Mouse (Mus musculus): ENCODE results near the gene Zeb2.

Gene Zeb2

GRCm38 (mm10) chr2:44960561-44960960, 156.6 kb downstream of the Zeb2 start:
- H3K4me3 ChIP-seq (replicated peaks; ENCODE audit: low read length): no peak overlapping the region
- H3K4me1 ChIP-seq (replicated peaks; ENCODE audit: low read depth, low read length): no peaks in the 10 kb centered on the region
- no peaks in the 10 kb centered on the region for H3K36me3 ChIP-seq (ENCODE audit: insufficient read depth, low read length)
- no peaks in the 10 kb centered on the region for H3K27me3 ChIP-seq (ENCODE audit: insufficient read depth, low read length)
- H3K9me3 ChIP-seq (ENCODE audit: low read length): no peaks in the 10 kb centered on the region
- TF ChIP-seq NANOG (IDR thresholded peaks at IDR 0.05; ENCODE audit: borderline replicate concordance, low read length): no peak
- TF ChIP-seq CTCF (conservative IDR thresholded peaks at IDR 0.05; ENCODE audit: low read length): no peak
- no peak for TF ChIP-seq POU5F1 (IDR thresholded peaks at IDR 0.05; ENCODE audit: borderline replicate concordance, low read length)

DNA sequence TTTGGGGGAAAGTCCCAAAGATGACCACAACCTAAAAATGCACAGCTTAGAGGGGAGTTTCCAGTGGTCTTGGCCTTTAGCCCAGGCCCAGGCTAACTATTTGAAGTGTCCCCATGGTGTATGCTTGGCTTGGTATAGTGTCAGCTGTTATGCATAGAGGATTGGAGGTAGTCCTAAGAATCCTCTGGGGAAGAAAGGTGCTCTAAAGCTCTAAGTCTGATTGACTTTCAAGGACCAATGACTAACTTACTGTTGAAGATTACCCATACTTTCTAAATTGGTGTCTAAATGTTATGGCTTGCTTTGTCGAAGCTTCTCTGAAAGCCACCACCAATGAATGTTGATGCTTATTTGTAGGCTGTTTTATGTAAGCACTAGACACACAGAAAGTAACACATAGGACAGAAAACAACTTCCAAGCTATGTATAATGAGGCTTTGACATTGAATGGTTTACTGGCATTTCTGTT, 159.8 kb downstream of the Zeb2 start:
- TF ChIP-seq CTCF (conservative IDR thresholded peaks at IDR 0.05; ENCODE audit: low read length) (no peak), NANOG (IDR thresholded peaks at IDR 0.05; ENCODE audit: borderline replicate concordance, low read length) (no peak), POU5F1 (IDR thresholded peaks at IDR 0.05; ENCODE audit: borderline replicate concordance, low read length) (no peak)
- H3K9me3 ChIP-seq (ENCODE audit: low read length): no peaks in the 10 kb centered on the region
- no peaks in the 10 kb centered on the region for H3K36me3 ChIP-seq (ENCODE audit: insufficient read depth, low read length)
- H3K4me3 ChIP-seq (replicated peaks; ENCODE audit: low read length): no peak overlapping the region
- peaks cover 9% of the 10 kb centered on the region for H3K4me1 ChIP-seq (replicated peaks; ENCODE audit: low read depth, low read length)
- no peaks in the 10 kb centered on the region for H3K27me3 ChIP-seq (ENCODE audit: insufficient read depth, low read length)

GRCm38 (mm10) chr2:44956232-44956631, 161.0 kb downstream of the Zeb2 start:
- no peak overlapping the region for H3K4me3 ChIP-seq (replicated peaks; ENCODE audit: low read length)
- no peak for TF ChIP-seq CTCF (conservative IDR thresholded peaks at IDR 0.05; ENCODE audit: low read length)
- TF ChIP-seq NANOG (IDR thresholded peaks at IDR 0.05; ENCODE audit: borderline replicate concordance, low read length): no peak
- TF ChIP-seq POU5F1 (IDR thresholded peaks at IDR 0.05; ENCODE audit: borderline replicate concordance, low read length): no peak
- peaks cover 17% of the 10 kb centered on the region for H3K4me1 ChIP-seq (replicated peaks; ENCODE audit: low read depth, low read length)
- H3K9me3 ChIP-seq (ENCODE audit: low read length): no peaks in the 10 kb centered on the region
- H3K36me3 ChIP-seq (ENCODE audit: insufficient read depth, low read length): no peaks in the 10 kb centered on the region
- no peaks in the 10 kb centered on the region for H3K27me3 ChIP-seq (ENCODE audit: insufficient read depth, low read length)

DNA sequence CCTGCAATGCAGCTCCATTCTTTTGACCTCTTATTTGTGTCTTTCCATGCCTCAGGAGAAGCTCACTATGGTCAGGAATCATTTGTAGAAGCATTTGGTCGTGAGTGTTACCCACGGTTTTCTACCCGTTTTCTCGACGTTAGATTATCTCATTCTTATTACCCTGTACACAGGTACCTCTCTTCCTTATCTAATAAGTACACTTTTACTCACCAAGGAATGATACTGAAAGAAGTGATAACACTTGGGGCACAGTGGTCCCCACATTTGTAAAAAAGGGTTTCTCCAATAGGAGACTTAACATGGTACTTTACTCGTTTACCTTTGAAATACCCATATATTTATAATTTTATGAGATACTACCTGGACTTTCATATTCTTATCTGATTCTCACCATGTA, 161.7 kb downstream of the Zeb2 start:
- Histone ChIP-seq H3K27me3 (ENCODE audit: insufficient read depth, low read length) (no peaks in the 10 kb centered on the region), H3K9me3 (ENCODE audit: low read length) (no peaks in the 10 kb centered on the region), H3K4me1 (replicated peaks; ENCODE audit: low read depth, low read length) (peaks cover 17% of the 10 kb centered on the region), H3K36me3 (ENCODE audit: insufficient read depth, low read length) (no peaks in the 10 kb centered on the region), H3K4me3 (replicated peaks; ENCODE audit: low read length) (no peak overlapping the region)
- no peak for TF ChIP-seq POU5F1 (IDR thresholded peaks at IDR 0.05; ENCODE audit: borderline replicate concordance, low read length)
- TF ChIP-seq NANOG (IDR thresholded peaks at IDR 0.05; ENCODE audit: borderline replicate concordance, low read length): no peak
- TF ChIP-seq CTCF (conservative IDR thresholded peaks at IDR 0.05; ENCODE audit: low read length): no peak

DNA sequence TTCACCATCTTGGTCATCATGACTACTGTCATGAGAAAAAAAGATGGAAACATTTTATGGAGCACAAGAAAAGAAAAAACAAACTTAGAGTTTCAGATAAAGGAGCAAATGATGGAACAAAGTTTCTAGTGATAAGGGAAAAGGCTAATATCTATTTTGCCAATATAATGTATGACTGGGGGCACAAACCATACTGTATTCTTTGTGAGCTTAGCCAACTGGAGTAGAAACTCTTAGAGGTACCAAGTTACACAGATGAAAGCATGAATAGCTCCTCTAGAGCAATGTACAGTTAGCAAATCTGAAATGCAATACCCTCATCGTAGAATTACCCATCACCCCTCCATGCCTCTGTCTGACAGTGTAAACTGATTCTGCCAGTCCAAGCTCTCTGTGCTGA, 163.0 kb downstream of the Zeb2 start:
- Histone ChIP-seq H3K4me1 (replicated peaks; ENCODE audit: low read depth, low read length) (peaks cover 17% of the 10 kb centered on the region), H3K27me3 (ENCODE audit: insufficient read depth, low read length) (no peaks in the 10 kb centered on the region), H3K36me3 (ENCODE audit: insufficient read depth, low read length) (no peaks in the 10 kb centered on the region), H3K4me3 (replicated peaks; ENCODE audit: low read length) (no peak overlapping the region), H3K9me3 (ENCODE audit: low read length) (no peaks in the 10 kb centered on the region)
- no peak for TF ChIP-seq POU5F1 (IDR thresholded peaks at IDR 0.05; ENCODE audit: borderline replicate concordance, low read length)
- TF ChIP-seq CTCF (conservative IDR thresholded peaks at IDR 0.05; ENCODE audit: low read length): no peak
- TF ChIP-seq NANOG (IDR thresholded peaks at IDR 0.05; ENCODE audit: borderline replicate concordance, low read length): no peak

GRCm38 (mm10) chr2:44952830-44953422, 164.3 kb downstream of the Zeb2 start:
- Histone ChIP-seq H3K27me3 (ENCODE audit: insufficient read depth, low read length) (no peaks in the 10 kb centered on the region), H3K4me1 (replicated peaks; ENCODE audit: low read depth, low read length) (peaks cover 17% of the 10 kb centered on the region), H3K4me3 (replicated peaks; ENCODE audit: low read length) (no peak overlapping the region), H3K9me3 (ENCODE audit: low read length) (no peaks in the 10 kb centered on the region), H3K36me3 (ENCODE audit: insufficient read depth, low read length) (no peaks in the 10 kb centered on the region)
- TF ChIP-seq NANOG (IDR thresholded peaks at IDR 0.05; ENCODE audit: borderline replicate concordance, low read length) (no peak), CTCF (conservative IDR thresholded peaks at IDR 0.05; ENCODE audit: low read length) (no peak), POU5F1 (IDR thresholded peaks at IDR 0.05; ENCODE audit: borderline replicate concordance, low read length) (no peak)

DNA sequence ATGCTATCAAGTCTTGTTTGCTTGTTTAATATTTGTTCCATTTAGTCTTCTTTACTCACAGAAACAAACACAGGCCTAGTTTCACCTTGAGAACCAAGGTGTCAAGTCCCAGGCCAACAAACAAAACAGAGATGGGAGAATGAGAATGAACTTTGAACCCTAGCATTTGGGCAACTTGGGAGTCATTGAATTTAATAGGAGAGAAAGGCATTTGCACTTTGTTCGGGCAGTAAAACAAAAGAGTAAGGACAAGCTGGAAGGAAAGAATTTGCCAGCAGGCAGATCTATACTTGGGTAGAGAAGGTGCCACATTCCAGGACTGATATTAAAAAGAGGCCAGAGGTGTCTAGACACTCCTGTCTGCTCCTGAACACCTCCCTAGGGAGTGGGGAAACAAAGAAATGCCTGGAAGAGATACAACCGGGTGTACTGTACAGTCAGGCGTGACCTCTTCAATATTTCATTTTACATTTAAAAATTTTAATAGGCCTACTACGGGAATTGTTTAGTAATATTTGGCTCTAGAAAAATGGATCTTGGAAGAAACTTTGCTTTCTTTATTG, 165.5 kb downstream of the Zeb2 start:
- no peaks in the 10 kb centered on the region for H3K9me3 ChIP-seq (ENCODE audit: low read length)
- no peaks in the 10 kb centered on the region for H3K27me3 ChIP-seq (ENCODE audit: insufficient read depth, low read length)
- H3K4me3 ChIP-seq (replicated peaks; ENCODE audit: low read length): no peak overlapping the region
- TF ChIP-seq NANOG (IDR thresholded peaks at IDR 0.05; ENCODE audit: borderline replicate concordance, low read length) (no peak), CTCF (conservative IDR thresholded peaks at IDR 0.05; ENCODE audit: low read length) (no peak), POU5F1 (IDR thresholded peaks at IDR 0.05; ENCODE audit: borderline replicate concordance, low read length) (no peak)
- H3K36me3 ChIP-seq (ENCODE audit: insufficient read depth, low read length): no peaks in the 10 kb centered on the region
- H3K4me1 ChIP-seq (replicated peaks; ENCODE audit: low read depth, low read length): peaks cover 17% of the 10 kb centered on the region

GRCm38 (mm10) chr2:44944689-44945088, 172.5 kb downstream of the Zeb2 start:
- TF ChIP-seq POU5F1 (IDR thresholded peaks at IDR 0.05; ENCODE audit: borderline replicate concordance, low read length) (no peak), CTCF (conservative IDR thresholded peaks at IDR 0.05; ENCODE audit: low read length) (no peak), NANOG (IDR thresholded peaks at IDR 0.05; ENCODE audit: borderline replicate concordance, low read length) (no peak)
- H3K9me3 ChIP-seq (ENCODE audit: low read length): no peaks in the 10 kb centered on the region
- no peaks in the 10 kb centered on the region for H3K27me3 ChIP-seq (ENCODE audit: insufficient read depth, low read length)
- no peaks in the 10 kb centered on the region for H3K4me1 ChIP-seq (replicated peaks; ENCODE audit: low read depth, low read length)
- no peaks in the 10 kb centered on the region for H3K36me3 ChIP-seq (ENCODE audit: insufficient read depth, low read length)
- no peak overlapping the region for H3K4me3 ChIP-seq (replicated peaks; ENCODE audit: low read length)

Data from E14TG2a.4 (cell line).